Mouse (Mus musculus): ENCODE results near the gene Ssu72.

DNA sequence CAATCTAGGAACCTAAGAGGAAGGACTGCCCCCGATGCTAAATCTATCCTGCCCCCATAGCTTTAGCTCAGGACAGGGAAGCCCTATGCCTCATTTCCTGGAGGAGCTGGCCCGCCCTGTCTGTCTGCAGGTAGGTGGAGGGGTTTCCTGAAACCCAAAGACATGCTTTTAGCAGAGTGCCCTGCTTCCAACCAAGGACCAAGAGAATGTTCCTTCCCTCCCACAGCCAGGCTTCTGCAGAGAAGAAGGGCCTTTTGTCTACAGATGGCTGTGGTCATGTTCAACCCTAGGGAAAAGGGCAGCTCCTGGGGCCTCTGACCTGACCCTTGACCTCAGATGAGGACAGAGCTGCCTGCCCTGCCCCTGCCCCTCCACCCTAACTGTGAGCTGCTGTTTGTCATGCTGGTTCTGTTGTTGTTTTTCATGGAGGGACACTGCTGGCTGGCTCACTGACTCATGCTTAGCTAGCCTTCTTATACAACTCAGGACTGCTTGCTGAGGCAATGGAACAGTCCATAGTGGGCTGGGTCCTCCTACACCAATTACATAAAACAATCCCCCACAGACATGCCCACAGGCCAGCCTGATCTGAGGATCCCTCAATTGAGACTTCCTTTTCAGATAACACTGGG, 72.2 kb downstream of the Ssu72 start:
- TF ChIP-seq EP300 (IDR thresholded peaks at IDR 0.05; ENCODE audit: insufficient read depth, low read depth, low read length) (no peak), CTCF (IDR thresholded peaks at IDR 0.05) (no peak)

Data from heart, adult 2 months (tissue).